Mouse (Mus musculus) cerebellum, adult 2 months (tissue): ENCODE data around the gene Wnt7a. TPM values are rescaled to one million over a fixed set of nuclear protein-coding genes. Genes with fewer than 3 reads are reported as not detected.
A peak's percentile ranks its signal among the peaks of the same experiment; 100 is the strongest.

ENCODE experiments used
- DNase-seq, 2 experiments: peaks; one replicate each; pipeline ENCODE4 v3.0.0; 2021
- H3K27ac ChIP-seq: fragments of 200-500 bp; 2 replicates; pipeline ENCODE4 v1.5.1; 2012; ENCODE audit warnings: low read length, control low read depth, inconsistent platforms; ENCODE audit not compliant: insufficient read depth
- H3K27me3 ChIP-seq: fragments of 200-500 bp; 2 replicates; pipeline ENCODE4 v1.6.1; 2012; ENCODE audit warnings: inconsistent platforms, mild to moderate bottlenecking, low read length, moderate library complexity; ENCODE audit not compliant: control insufficient read depth, insufficient read depth
- H3K4me1 ChIP-seq: fragments of 200-500 bp; 2 replicates; pipeline ENCODE4 v1.6.1; 2011; ENCODE audit warnings: low read length; ENCODE audit not compliant: control insufficient read depth, insufficient read depth
- H3K4me3 ChIP-seq: fragments of 200-500 bp; replicated peaks from 2 replicates; pipeline ENCODE3; 2011; ENCODE audit warnings: mild to moderate bottlenecking, low read depth, low read length, control low read depth; ENCODE audit not compliant: insufficient read depth
- CTCF ChIP-seq: fragments of 200-500 bp; IDR thresholded peaks from 2 replicates; pipeline ENCODE4 v1.5.1; 2011; ENCODE audit warnings: low read depth, mild to moderate bottlenecking, control low read depth, low read length, moderate library complexity, borderline replicate concordance; ENCODE audit not compliant: insufficient read depth
- POLR2A ChIP-seq: fragments of 200-500 bp; IDR thresholded peaks from 2 replicates; pipeline ENCODE4 v1.6.1; 2011; ENCODE audit warnings: low read length, control low read depth, borderline replicate concordance; ENCODE audit not compliant: insufficient read depth
- WGBS: fragments of 180-500 bp; shearing (Covaris S2); methylation state at CpG from one replicate; pipeline ENCODE4 v1.1.7; 2018; 5-methylcytosine and 5-hydroxymethylcytosine counted together
- polyA plus RNA-seq: library from polyadenylated mRNA; depleted of rRNA; stranded (reverse); fragments of >200 nt; gene quantifications from 2 replicates; pipeline ENCODE4 v1.2.3, GENCODE M21; 2012

The Wnt7a gene
- polyA plus RNA-seq, 1 experiment: 40.7 TPM

DNA sequence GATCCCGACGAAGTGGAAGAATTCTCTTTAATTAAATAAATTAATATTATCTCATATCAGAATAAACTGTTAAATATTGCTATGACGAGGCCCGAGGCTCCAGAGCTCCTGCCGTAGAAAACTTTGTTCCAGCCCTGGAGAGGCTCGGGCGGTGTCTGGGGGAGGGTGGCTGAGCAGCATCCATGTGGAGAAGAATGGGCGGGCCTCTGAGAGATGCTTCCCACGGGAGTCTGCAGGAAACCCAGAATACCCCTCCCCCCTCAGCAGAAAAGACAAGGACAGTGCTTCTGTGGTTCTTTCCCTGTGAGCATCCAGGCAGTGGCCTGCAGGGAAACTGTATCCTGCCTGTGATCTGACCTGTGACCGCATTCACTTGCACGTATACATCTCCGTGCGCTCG, 45.7 kb downstream of the Wnt7a start:
- Histone ChIP-seq H3K4me3 (no peak overlapping the region), H3K27me3 (no peaks in the 10 kb centered on the region), H3K27ac (no peak overlapping the region), H3K4me1 (peaks cover 70% of the 10 kb centered on the region)
- TF ChIP-seq POLR2A: no peak
- no peak for TF ChIP-seq CTCF
- 68% methylated on average over 14 of the region's 14 CpGs for WGBS
- no peak for DNase-seq

DNA sequence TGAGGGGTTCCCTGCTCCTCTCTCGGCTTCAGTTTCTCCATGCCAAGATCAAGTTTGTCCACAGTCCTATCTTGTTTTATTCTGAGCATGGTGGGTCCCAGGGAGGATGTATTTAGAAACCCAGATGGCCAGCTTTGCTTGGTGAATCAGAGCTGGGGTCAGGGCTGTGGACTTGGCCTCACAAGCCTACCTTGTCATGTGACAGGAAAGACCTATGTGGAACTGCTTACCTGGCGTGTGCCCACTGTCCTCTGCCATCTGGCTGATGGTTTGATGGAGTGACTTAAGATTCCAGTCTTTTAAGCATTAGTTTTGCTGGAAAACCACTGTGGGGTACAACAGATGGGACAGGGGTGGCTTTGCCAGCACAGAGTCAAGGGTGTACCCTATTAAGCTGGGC, 48.4 kb downstream of the Wnt7a start:
- no peak for TF ChIP-seq POLR2A
- no peak for TF ChIP-seq CTCF
- no peak overlapping the region for H3K4me3 ChIP-seq
- H3K27me3 ChIP-seq: no peaks in the 10 kb centered on the region
- peaks cover 80% of the 10 kb centered on the region for H3K4me1 ChIP-seq
- WGBS: 16% methylated on average over 2 of the region's 2 CpGs
- peak; percentile 59 to 79 for DNase-seq
- peak overlapping the region; percentile 83 for H3K27ac ChIP-seq

DNA sequence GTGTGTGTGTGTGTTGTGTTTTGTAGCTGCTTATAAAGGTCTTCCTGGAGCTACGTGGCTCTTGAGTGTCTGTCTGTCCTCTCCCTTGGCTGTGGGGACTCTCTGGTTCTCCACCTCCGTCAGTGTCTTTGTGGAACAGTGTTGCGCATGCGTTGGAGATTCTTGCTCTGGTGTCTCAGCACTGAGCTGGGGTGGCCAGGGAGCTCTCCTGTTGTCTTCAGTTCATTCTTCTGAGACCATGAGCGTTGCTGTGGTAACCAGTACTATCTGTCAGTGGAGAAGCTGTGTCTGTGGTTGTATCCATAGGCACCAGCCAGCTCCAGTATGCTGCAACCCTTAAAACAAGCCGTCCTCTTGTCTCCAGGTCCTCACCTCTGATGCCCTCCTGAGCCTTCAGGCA, 50.2 kb downstream of the Wnt7a start:
- WGBS: 70% methylated on average over 6 of the region's 6 CpGs
- DNase-seq: no peak
- TF ChIP-seq CTCF (no peak), POLR2A (no peak)
- Histone ChIP-seq H3K27ac (peak overlapping the region; percentile 99), H3K27me3 (no peaks in the 10 kb centered on the region), H3K4me3 (no peak overlapping the region), H3K4me1 (peaks cover 72% of the 10 kb centered on the region)

GRCm38 (mm10) chr6:91360371-91360690, 50.8 kb downstream of the Wnt7a start:
- Histone ChIP-seq H3K4me3 (no peak overlapping the region), H3K27me3 (no peaks in the 10 kb centered on the region), H3K4me1 (peaks cover 70% of the 10 kb centered on the region), H3K27ac (peak overlapping the region; percentile 99)
- no peak for DNase-seq
- 25% methylated on average over 4 of the region's 4 CpGs for WGBS
- TF ChIP-seq CTCF (no peak), POLR2A (no peak)

- H3K4me1 ChIP-seq: peaks cover 70% of the 10 kb centered on the region
- TF ChIP-seq POLR2A: peak; percentile 35; the same call in 1 of the 2 replicates
- peak; percentile 15; the same call in 1 of the 2 replicates for TF ChIP-seq CTCF
- WGBS: 14% methylated on average over 7 of the region's 7 CpGs
- no peak overlapping the region for H3K4me3 ChIP-seq
- H3K27me3 ChIP-seq: no peaks in the 10 kb centered on the region
- peak; percentile 87 to 97 for DNase-seq
- peak overlapping the region; percentile 99 for H3K27ac ChIP-seq
Observed at GRCm38 (mm10) chr6:91359672-91360370, 51.3 kb downstream of the Wnt7a start.

DNA sequence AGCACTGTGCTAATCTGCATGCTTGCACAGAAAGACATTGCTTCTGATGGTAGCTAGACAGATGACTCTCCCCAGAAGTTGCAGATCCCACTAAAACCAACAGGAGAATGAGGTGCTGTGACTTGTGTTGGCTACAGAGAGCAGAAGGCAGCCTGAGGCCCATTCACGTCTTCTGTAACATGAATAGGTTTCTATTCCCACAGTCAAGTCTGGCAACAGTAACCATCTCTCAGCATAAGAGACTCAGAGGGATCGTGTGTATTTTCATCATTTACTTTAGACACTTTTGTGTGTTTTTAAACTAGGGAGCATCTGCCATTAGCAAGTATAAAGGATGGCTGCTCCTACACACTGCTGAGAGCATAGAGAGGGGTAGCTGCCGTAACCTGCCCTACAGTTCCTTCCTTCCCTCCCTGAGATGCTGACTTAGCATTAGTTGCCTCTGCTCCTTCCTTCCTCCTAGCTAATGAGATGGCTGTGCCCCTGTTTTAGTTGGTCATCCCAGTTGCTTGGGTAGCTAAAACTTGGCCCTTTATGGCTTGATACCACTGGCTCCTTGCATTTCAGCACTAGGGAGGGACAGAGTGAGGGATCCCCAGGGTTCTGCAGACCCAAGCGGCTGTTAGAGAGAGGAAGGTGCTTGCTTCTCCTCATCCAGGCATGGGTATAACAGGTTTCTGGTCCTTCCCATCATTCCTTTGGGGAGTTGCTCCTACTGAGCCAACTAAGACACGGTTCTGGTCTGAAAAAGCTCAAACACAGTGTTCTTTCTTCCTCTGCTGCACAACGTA, 52.1 kb downstream of the Wnt7a start:
- Histone ChIP-seq H3K27ac (peak overlapping the region; percentile 99), H3K27me3 (no peaks in the 10 kb centered on the region)

GRCm38 (mm10) chr6:91358394-91358793, 52.8 kb downstream of the Wnt7a start:
- Histone ChIP-seq H3K4me3 (no peak overlapping the region), H3K27me3 (no peaks in the 10 kb centered on the region), H3K4me1 (peaks cover 62% of the 10 kb centered on the region), H3K27ac (peak overlapping the region; percentile 99)
- WGBS: 34% methylated on average over 2 of the region's 2 CpGs
- TF ChIP-seq CTCF (no peak), POLR2A (no peak)
- peak in 1 of 2 experiments; percentile 58 for DNase-seq

More for the DNA sequence above, 52.1 kb downstream of the Wnt7a start:
- peaks cover 66% of the 10 kb centered on the region for H3K4me1 ChIP-seq
- H3K4me3 ChIP-seq: no peak overlapping the region
- 18% methylated on average over 6 of the region's 6 CpGs for WGBS
- no peak for DNase-seq
- TF ChIP-seq CTCF (no peak), POLR2A (no peak)
